Mouse (Mus musculus) kidney, adult 8-10 months (tissue): ENCODE results near the gene Rab9b.

Experiments used
- DNase-seq, 2 experiments: peaks; one replicate each; pipeline ENCODE4 v3.0.0; 2022

Rab9b gene

GRCm38 (mm10) chrX:136868061-136869040 is at the start of gene Rab9b:
Gene Rab9b, minus strand, starts transcription at chrX:136868755.
- DNase-seq: no peak

GRCm38 (mm10) chrX:136904369-136904768 is 35.8 kb upstream of the Rab9b start:
- no peak for DNase-seq

DNA sequence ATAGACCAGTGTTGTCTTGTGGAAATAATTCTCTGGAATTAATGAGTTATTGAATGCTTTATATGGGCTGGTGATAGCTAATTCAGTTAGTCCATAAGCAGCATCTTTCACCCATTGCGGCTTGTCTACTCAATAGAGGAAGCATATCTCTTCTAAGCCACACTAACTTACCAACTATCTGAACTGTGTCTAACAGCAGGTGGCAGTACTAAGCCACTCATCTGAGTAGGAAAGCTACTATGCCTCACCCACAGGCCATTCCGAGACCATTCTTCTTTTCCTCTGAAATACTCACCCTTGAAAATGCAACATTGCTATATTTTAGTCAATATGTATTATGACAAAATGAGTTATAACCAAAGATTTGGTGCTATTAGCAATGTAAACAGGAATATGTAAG is 27.2 kb upstream of the Rab9b start:
- DNase-seq: peak in 1 of 2 experiments; percentile 1

- DNase-seq: no peak
Measured at GRCm38 (mm10) chrX:136850300-136850699, 18.3 kb downstream of the Rab9b start.

GRCm38 (mm10) chrX:136828610-136829009 is 39.9 kb downstream of the Rab9b start:
- no peak for DNase-seq

- no peak for DNase-seq
Measured at GRCm38 (mm10) chrX:136825016-136825415, 43.5 kb downstream of the Rab9b start.

- DNase-seq: no peak
Measured at GRCm38 (mm10) chrX:136822371-136822770, 46.2 kb downstream of the Rab9b start, which contains the start of gene Plp1. Gene Plp1, plus strand, starts transcription at chrX:136822671.

- peak; percentile 35 to 68 for DNase-seq
Measured at GRCm38 (mm10) chrX:136820250-136820649, 48.3 kb downstream of the Rab9b start.

GRCm38 (mm10) chrX:136819752-136820151 is 48.8 kb downstream of the Rab9b start:
- no peak for DNase-seq
